Mouse (Mus musculus): ENCODE results near the gene Efnb2.

The Efnb2 gene

GRCm38 (mm10) chr8:8569280-8569679 is 91.8 kb downstream of the Efnb2 start:
- DNase-seq (ENCODE audit: low read depth, low spot score) = no peak

GRCm38 (mm10) chr8:8568215-8568773 is 92.7 kb downstream of the Efnb2 start:
- no peak for DNase-seq (ENCODE audit: low read depth, low spot score)

Measured in WW6 (cell line).